Mouse (Mus musculus): ENCODE results near the gene Eps8l1.

The Eps8l1 gene

GRCm38 (mm10) chr7:4508739-4509116 is 48.3 kb downstream of the Eps8l1 start:
- DNase-seq (ENCODE audit: low spot score in 2 of 2): no peak

- peak; percentile 55 to 60 for DNase-seq (ENCODE audit: low spot score in 2 of 2)
Measured at GRCm38 (mm10) chr7:4509863-4510608, 49.6 kb downstream of the Eps8l1 start.

- no peak for DNase-seq (ENCODE audit: low spot score in 2 of 2)
Measured at GRCm38 (mm10) chr7:4511489-4512224, 51.2 kb downstream of the Eps8l1 start.

GRCm38 (mm10) chr7:4513236-4513635 is 52.8 kb downstream of the Eps8l1 start:
- peak in 1 of 2 experiments; percentile 42 for DNase-seq (ENCODE audit: low spot score in 2 of 2)

GRCm38 (mm10) chr7:4513829-4514712 is 53.6 kb downstream of the Eps8l1 start:
- DNase-seq (ENCODE audit: low spot score in 2 of 2): no peak

GRCm38 (mm10) chr7:4515853-4516252 is 55.4 kb downstream of the Eps8l1 start:
- DNase-seq (ENCODE audit: low spot score in 2 of 2): no peak

GRCm38 (mm10) chr7:4516332-4517050 is 56.0 kb downstream of the Eps8l1 start, which contains the start of gene Tnnt1:
Gene Tnnt1 (minus strand): TSS chr7:4516382.
- no peak for DNase-seq (ENCODE audit: low spot score in 2 of 2)

- no peak for DNase-seq (ENCODE audit: low spot score in 2 of 2)
Measured at GRCm38 (mm10) chr7:4518487-4518886, 58.0 kb downstream of the Eps8l1 start.

GRCm38 (mm10) chr7:4521231-4522003 is 60.9 kb downstream of the Eps8l1 start:
- no peak for DNase-seq (ENCODE audit: low spot score in 2 of 2)

GRCm38 (mm10) chr7:4522292-4522691 is 61.8 kb downstream of the Eps8l1 start:
- DNase-seq (ENCODE audit: low spot score in 2 of 2): no peak

GRCm38 (mm10) chr7:4523205-4524130 is 63.0 kb downstream of the Eps8l1 start:
- no peak for DNase-seq (ENCODE audit: low spot score in 2 of 2)

- DNase-seq (ENCODE audit: low spot score in 2 of 2): peak; percentile 30 to 53
Measured at GRCm38 (mm10) chr7:4524212-4524922, 63.9 kb downstream of the Eps8l1 start, which contains the start of gene Tnni3. Gene Tnni3 (minus strand): TSS chr7:4524229.

- DNase-seq (ENCODE audit: low spot score in 2 of 2): peak; percentile 64 to 77
Measured at GRCm38 (mm10) chr7:4526341-4527301, 66.1 kb downstream of the Eps8l1 start.

- no peak for DNase-seq (ENCODE audit: low spot score in 2 of 2)
Measured at GRCm38 (mm10) chr7:4527302-4527689, 66.8 kb downstream of the Eps8l1 start.
